Mouse (Mus musculus) lung, postnatal 0 days (tissue): ENCODE measurements at regions not wholly inside any gene's neighbourhood (a gene's known extent, or its start where the extent isn't known, plus 50 kb on each side); places are given as distances from the start of the nearest gene placed in this dataset.

Experiments used
- CTCF ChIP-seq: IDR thresholded peaks from 2 replicates; pipeline ENCODE4 v1.5.1; 2016; ENCODE audit warnings: antibody characterized with exemption, mild to moderate bottlenecking
- EP300 ChIP-seq: IDR thresholded peaks from 2 replicates; pipeline ENCODE4 v1.6.1; 2016; ENCODE audit warnings: antibody characterized with exemption, mild to moderate bottlenecking, control low read depth

DNA sequence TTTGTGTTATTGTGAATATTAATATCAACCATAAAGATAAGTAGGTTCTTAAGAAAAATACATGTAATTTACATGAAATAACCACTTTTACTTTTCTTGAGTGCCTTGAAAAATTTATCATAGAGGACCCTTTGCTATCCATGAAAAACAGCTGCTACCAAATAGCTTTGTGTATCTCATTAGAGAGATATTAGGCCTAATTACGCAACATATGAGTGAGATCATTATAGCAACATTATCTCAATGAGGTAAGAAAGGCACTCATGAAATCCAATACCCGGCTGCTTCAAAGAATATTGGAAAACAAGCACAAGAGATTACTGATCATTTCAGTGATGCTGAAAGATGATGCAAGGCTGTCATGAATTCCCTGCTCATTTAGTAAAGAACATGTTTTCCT is 74.9 kb upstream of the Gm11146 start:
- TF ChIP-seq CTCF, result no peak
- TF ChIP-seq EP300, result no peak
